Mouse (Mus musculus): ENCODE results near the gene Bloc1s2.
"Not testable (repeated sequence)": the region's sequence is repeated elsewhere in the genome, so short reads cannot be mapped to it uniquely, and the experiment has no call there.

Gene Bloc1s2

GRCm38 (mm10) chr19:44127729-44128497 lies 18.3 kb downstream of the Bloc1s2 start:
- DNase-seq (ENCODE audit: low read depth), result no peak

- DNase-seq (ENCODE audit: low read depth), result no peak
These were observed 25.1 kb downstream of the Bloc1s2 start for GRCm38 (mm10) chr19:44121137-44121536.

DNA sequence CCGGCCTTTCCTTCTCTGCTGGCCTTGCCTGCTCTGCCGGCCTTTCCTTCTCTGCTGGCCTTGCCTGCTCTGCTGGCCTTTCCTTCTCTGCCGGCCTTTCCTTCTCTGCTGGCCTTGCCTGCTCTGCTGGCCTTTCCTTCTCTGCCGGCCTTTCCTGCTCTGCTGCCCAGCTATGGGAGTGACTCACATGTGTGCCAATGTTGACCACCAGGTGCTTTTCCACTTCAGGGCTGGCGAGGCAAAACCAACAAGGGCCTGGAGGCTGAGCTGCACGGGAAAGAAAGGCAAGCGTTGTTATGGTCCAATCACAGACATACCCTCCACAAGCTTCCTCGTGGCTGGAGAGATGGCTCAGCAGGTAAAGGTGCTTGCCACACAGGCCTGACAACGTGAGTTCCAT lies 25.6 kb downstream of the Bloc1s2 start:
- not testable (repeated sequence) for DNase-seq (ENCODE audit: low read depth)

GRCm38 (mm10) chr19:44117793-44118192 lies 28.5 kb downstream of the Bloc1s2 start:
- DNase-seq (ENCODE audit: low read depth), result no peak

- no peak for DNase-seq (ENCODE audit: low read depth)
These were observed 34.5 kb downstream of the Bloc1s2 start for GRCm38 (mm10) chr19:44111706-44112105.

- DNase-seq (ENCODE audit: low read depth), result no peak
These were observed 35.9 kb downstream of the Bloc1s2 start for GRCm38 (mm10) chr19:44110356-44110755.

GRCm38 (mm10) chr19:44108996-44109395 lies 37.2 kb downstream of the Bloc1s2 start:
- peak; percentile 73 for DNase-seq (ENCODE audit: low read depth)

GRCm38 (mm10) chr19:44107661-44108521 lies 38.4 kb downstream of the Bloc1s2 start:
- no peak for DNase-seq (ENCODE audit: low read depth)

- peak; percentile 80 for DNase-seq (ENCODE audit: low read depth)
These were observed 39.2 kb downstream of the Bloc1s2 start, which contains the start of gene Chuk for GRCm38 (mm10) chr19:44106831-44107660. Gene Chuk, minus strand, starts transcription at chr19:44107480.

DNA sequence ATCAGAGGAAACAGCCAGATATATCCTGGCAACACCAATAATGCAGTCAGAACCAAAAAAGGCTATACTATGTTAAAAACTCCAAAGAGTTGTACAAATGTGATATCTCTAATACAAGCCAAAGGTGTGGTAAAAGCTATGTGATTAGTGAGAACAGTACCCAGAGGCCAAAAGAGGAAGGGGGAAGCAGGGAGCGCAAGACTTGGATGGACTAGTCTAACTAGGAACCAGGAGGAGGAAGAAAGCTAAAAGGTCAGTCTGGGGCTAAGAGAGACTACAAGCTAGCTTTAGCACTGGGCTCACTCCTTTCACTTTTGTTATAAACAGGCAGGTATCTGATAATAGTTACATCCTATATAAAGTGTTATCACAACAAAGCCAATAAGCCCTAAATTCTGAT lies 41.9 kb downstream of the Bloc1s2 start:
- no peak for DNase-seq (ENCODE audit: low read depth)

DNA sequence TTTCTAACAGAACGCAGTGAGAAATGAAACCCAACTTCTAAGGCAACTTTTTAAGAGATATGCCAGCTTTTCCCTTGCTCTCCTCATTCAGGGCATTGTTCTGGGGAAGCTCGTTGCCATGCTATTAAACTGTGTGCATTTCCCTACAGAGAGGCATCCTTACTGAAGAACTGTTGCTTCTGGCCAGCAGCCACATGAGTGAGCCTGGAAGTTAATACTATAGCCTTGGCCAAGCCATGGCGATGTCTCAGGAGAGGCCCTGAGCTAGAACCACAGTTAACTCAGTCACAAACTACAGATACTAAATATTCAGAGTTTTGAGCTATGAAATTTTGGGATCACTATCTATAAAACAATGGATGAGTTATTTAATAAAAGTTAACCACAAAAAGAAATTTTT lies 43.2 kb downstream of the Bloc1s2 start:
- DNase-seq (ENCODE audit: low read depth), result no peak

DNA sequence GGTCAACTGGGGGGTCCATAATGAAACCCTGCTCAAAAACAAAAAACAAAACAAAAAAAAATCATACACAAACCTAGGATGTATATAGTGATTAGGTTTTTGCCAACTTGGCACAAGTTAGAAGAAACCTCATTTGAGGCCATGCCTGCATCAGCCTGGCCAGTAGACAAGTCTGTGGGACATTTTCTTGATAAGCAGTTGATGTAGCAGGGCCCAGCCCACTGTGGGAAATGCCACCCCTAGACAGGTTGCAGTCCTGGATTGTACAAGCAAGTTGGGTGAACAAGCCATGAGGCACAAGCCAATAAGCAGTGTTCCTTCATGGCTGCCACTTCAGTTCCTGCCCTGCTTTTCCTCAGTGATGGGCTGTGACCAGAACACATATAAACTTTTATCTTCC lies 45.4 kb downstream of the Bloc1s2 start:
- no peak for DNase-seq (ENCODE audit: low read depth)

Data from fibroblast of lung, adult 2 months (primary cell).